Mouse (Mus musculus) left cerebral cortex, adult 8-10 months (tissue): ENCODE data around the gene Socs3. TPM values are rescaled to one million over a fixed set of nuclear protein-coding genes. Genes with fewer than 3 reads are reported as not detected.

Source experiments
- DNase-seq, 2 experiments: peaks; one replicate each; pipeline ENCODE4 v3.0.0; 2022; ENCODE audit warnings: low spot score in 2 of 2
- microRNA-seq, 2 experiments: library from miRNA; unstranded; fragments of <30 nt; microRNA quantifications; one replicate each; pipeline ENCODE4 v1.2.0; 2022
- total RNA-seq, 4 experiments: library from RNA; stranded (reverse); gene quantifications; 2 replicates each; pipeline ENCODE4 v1.2.4; 2022

The Socs3 gene
- total RNA-seq, 4 experiments from 2014 or later = 3.1 to 7.5 (median 3.6) TPM

- no peak for DNase-seq
These were observed 44.3 kb downstream of the Socs3 start for GRCm38 (mm10) chr11:117925541-117925940.

GRCm38 (mm10) chr11:117924466-117924865, 45.4 kb downstream of the Socs3 start:
- DNase-seq = no peak

GRCm38 (mm10) chr11:117923279-117923678, 46.6 kb downstream of the Socs3 start:
- DNase-seq = no peak

DNA sequence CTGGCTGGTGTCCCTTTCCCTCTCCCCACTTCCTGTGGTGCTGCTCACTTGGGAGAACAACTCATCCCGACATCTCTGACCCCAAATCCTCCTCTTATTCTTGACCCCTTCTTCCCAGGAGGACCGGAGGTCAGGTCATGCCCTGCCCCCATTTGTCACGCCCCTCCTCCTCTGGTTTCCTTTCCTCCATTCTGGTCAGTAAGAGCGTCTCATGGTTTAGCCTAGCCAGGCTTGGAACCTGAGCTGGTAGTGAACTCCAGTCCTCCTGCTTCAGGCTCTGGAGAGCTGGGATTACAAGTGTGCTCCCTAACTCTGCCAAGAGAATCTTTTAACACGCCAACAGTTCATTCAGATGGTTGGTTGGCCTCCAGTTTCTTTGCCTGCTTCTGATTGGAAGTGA, 50.6 kb downstream of the Socs3 start:
- DNase-seq = no peak

GRCm38 (mm10) chr11:117918541-117918940, 51.3 kb downstream of the Socs3 start:
- DNase-seq = no peak

Small RNA genes within 50 kb of the gene (microRNA-seq; reads per million reads assigned to microRNA genes)
- 0.44 to 0.63 reads per million in 2 experiments for gene Mir6933

Other genes with a start within 250 kb of the Socs3 start
- 1 to 10 TPM in 2 of 4 experiments, under 1 TPM in 2; 0.50 to 1.3 (median 0.83) TPM for gene Tmc8, start 188.0 kb downstream of the Socs3 start, total RNA-seq
- 10 to 100 TPM; 10.2 to 12.3 (median 11.4) TPM for gene Tmc6, start 187.8 kb downstream of the Socs3 start, total RNA-seq
- gene 6030468B19Rik, start 172.4 kb downstream of the Socs3 start, total RNA-seq = under 1 TPM in 1 of 4 experiments, not detected in 3; 0.34 TPM
- gene Gm20708, start 160.4 kb downstream of the Socs3 start, total RNA-seq = 1 to 10 TPM in 3 of 4 experiments, under 1 TPM in 1; 0.91 to 3.0 (median 1.8) TPM
- gene Syngr2, start 160.4 kb downstream of the Socs3 start, total RNA-seq = 10 to 100 TPM; 12.2 to 23.8 (median 17.1) TPM
- gene Afmid, start 144.1 kb downstream of the Socs3 start, total RNA-seq = 1 to 10 TPM; 4.2 to 9.0 (median 7.1) TPM
- 1 to 10 TPM in 3 of 4 experiments, under 1 TPM in 1; 0.52 to 1.7 (median 1.2) TPM for gene Tk1, start 144.0 kb downstream of the Socs3 start, total RNA-seq
- gene Birc5, start 120.8 kb downstream of the Socs3 start, total RNA-seq = 1 to 10 TPM in 1 of 4 experiments, under 1 TPM in 3; 0.14 to 1.3 (median 0.72) TPM
- gene Tmem235, start 109.3 kb downstream of the Socs3 start, total RNA-seq = under 1 TPM in 2 of 4 experiments, not detected in 2; 0.21 to 0.37 TPM
- gene Tha1, start 96.6 kb downstream of the Socs3 start, total RNA-seq = 1 to 10 TPM; 3.6 to 9.2 (median 5.8) TPM
- 10 to 100 TPM; 77.9 to 92.4 (median 82.4) TPM for gene Pgs1, start 16.2 kb upstream of the Socs3 start, total RNA-seq
- under 1 TPM; 0.07 to 0.34 (median 0.13) TPM for gene Dnah17, start 160.6 kb upstream of the Socs3 start, total RNA-seq